Mouse (Mus musculus) liver (tissue): ENCODE data around the gene Marveld2.
A peak's percentile ranks its signal among the peaks of the same experiment; 100 is the strongest.

Source experiments
- DNase-seq: peaks from one replicate; pipeline ENCODE4 v3.0.0-alpha.2; 2020; ENCODE audit warnings: mixed read lengths

Gene Marveld2

GRCm38 (mm10) chr13:100597284-100597683 is 19.5 kb downstream of the Marveld2 start:
- no peak for DNase-seq

GRCm38 (mm10) chr13:100595552-100595885 is 21.3 kb downstream of the Marveld2 start:
- DNase-seq = no peak

- no peak for DNase-seq
Measured at GRCm38 (mm10) chr13:100594838-100595551, 21.8 kb downstream of the Marveld2 start.

- peak; percentile 27 for DNase-seq
Measured at GRCm38 (mm10) chr13:100594041-100594792, 22.6 kb downstream of the Marveld2 start.

DNA sequence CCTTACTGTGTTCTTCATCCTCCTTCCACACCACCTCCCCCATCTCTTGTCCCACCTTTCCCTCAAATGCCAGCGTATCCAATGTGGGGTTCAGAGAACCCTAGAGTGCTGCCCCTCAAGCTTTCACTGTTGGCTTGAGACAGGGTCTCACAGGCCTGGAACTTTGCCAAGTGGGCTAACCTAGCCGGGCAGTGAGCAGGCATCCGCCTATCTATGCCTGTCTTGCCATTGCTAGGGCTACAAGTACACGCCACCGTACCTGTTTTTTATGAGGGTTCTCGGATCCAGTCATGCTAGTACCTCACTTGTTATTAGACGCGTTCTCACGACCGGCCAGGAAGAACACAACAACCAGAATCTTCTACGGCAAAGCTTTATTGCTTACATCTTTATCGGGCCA is 28.1 kb downstream of the Marveld2 start:
- DNase-seq = no peak

- no peak for DNase-seq
Measured at GRCm38 (mm10) chr13:100582144-100582543, 34.6 kb downstream of the Marveld2 start.

DNA sequence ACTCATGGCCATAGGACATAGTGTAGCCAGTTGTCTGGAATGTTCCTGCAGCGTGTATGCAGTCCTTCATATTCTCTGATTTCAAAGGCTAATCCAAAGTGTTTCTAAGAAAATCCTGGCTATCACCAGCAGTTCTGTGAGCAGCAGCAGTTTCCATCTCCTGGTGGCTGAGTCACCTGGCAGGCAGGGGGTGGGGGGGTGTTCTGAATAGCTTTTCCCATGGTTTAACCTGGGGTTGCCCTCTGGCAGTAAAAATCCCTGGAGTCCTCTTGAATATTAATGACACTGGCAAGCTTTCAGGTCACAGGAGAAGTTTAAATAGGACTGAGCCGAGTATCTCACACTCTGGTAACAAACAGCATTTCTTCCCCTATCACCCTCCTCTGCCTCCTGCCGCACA is 35.1 kb downstream of the Marveld2 start:
- no peak for DNase-seq

DNA sequence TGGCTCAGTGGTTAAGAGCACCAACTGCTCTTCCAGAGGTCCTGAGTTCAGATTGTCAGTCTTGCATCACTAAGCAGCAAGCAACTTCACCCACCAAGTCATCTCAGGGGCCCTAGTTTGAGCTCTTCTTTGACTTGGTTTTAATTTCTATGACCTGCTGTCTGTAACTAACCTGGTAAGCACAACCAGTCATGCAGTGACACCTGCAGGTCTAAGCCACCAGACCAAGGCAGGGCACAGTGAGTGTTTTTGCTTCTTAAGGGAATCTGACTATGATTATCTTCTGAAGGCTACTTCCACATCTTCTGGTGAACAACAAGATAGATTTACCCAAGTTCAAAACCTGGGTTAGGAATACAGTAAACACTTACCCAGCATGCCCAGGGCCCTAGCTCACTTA is 36.8 kb downstream of the Marveld2 start:
- DNase-seq = no peak

GRCm38 (mm10) chr13:100579220-100579619 is 37.6 kb downstream of the Marveld2 start:
- no peak for DNase-seq

DNA sequence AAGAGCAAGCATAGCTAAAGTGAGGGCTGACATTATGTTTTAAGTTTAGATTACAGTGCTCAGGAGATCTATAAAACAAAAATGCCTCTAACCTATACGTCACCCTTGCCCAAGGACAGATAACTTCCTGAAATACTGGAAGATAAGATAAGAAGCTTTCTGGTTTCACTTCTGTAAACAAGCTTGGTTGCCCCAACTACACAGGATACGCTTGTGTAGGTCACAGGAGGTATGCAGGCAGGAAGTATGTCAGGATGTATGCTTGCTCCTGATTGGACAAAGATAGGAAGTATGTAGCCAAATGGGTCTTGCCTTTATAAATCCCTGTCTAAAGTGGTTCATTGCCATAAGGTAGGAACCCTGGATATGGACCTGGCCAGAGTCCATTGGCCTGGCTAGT is 40.8 kb downstream of the Marveld2 start:
- no peak for DNase-seq

- no peak for DNase-seq
Measured at GRCm38 (mm10) chr13:100570713-100571112, 46.1 kb downstream of the Marveld2 start.

DNA sequence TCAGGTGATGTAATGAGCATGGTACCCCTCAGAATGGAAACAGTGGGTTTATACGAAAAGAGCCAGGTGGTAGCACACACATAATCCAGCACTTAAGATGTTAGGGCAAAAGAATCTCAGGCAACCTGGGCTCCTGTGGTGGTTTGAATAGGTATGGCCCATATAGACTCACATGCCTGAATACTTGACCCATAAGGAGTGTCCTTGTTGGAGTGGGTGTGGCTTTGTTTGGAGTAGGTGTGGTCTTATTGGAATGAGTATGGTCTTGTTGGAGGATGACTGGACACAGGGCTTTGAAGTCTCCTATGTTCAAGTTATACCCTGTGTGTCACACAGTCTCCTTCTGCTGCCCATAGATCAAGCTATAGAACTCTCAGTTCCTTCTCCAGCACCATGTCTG is 48.4 kb downstream of the Marveld2 start:
- no peak for DNase-seq

DNA sequence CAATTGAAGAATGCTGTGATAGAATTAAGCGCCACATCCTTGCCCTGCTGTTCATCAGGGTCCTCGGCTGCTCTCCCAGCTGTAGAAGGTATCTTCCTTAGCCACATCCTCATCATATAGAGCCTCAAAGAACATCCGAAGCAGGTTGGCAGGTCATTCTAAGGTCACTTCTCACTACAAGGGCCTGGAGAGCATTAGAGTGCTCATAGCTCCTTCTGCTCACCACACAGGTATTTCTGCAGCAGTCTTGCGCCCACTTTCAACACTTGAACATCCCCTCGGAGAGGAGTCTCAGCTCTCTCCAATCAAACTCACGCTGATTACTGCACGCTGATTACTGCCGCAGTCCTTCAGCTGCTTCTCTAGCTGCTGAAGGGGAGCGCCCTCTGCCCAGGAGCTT is 57.3 kb downstream of the Marveld2 start:
- no peak for DNase-seq

GRCm38 (mm10) chr13:100557011-100557410 is 59.8 kb downstream of the Marveld2 start:
- DNase-seq = no peak

- no peak for DNase-seq
Measured at GRCm38 (mm10) chr13:100553042-100553437, 63.7 kb downstream of the Marveld2 start.

GRCm38 (mm10) chr13:100552369-100553041 is 64.3 kb downstream of the Marveld2 start, which contains the start of gene Ocln:
Gene Ocln (minus strand): TSS chr13:100552718.
- DNase-seq = peak; percentile 52

- no peak for DNase-seq
Measured at GRCm38 (mm10) chr13:100552009-100552368, 64.8 kb downstream of the Marveld2 start.

DNA sequence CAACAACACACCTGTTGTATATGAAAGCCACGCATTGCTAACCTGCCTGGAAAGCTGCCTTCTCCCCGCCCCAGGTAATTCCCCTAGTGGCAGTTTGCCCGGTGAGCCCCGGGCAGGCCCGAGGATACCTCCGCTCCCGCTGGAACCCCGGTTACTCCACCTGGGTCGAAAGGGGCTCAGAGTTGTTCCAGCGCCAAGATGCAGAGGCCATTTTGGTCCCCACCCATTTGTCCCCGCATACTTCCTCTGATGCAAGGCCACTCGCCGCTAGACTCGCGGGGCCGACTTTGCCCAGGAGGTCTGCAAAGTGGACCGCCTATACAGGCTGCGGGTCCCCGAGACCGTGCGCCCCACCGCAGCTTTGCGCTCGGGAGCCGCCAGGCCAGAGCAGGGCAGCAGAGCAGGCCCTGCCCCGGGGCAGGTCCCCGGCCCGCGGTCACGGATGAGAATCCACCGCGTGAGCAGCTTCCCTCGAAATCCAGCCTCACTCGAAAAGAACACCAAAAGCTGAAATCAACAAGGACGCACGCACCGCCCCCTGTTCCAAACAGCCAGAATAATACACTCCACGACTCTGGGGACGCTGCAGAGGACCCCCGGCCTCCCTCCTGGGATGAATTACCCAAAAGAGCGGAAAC is 65.3 kb downstream of the Marveld2 start:
- DNase-seq = no peak

DNA sequence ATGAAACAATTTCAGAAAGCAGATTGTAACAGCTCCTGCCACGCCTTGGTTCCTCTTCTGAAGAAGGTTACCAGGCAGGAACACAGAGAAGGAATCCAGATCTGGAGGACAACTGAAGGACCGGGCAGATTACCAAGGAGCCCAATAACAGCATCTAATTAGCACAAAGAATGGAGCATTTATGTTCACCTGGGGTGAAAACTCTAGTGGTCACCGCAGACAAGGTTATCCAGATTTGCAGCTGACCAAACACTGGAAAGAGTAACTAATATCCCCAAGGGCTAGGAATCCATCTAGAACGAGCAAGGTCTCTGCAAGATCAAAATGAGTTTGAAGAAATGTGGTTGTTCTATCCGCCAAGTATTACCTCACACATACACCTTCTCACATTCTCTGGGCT is 69.5 kb downstream of the Marveld2 start:
- no peak for DNase-seq
